Mouse (Mus musculus): ENCODE results near the gene Spns2.

Spns2 gene

GRCm38 (mm10) chr11:72500139-72500538, 10.4 kb upstream of the Spns2 start:
- DNase-seq (ENCODE audit: low read depth, low spot score) = no peak

- no peak for DNase-seq (ENCODE audit: low read depth, low spot score)
Observed at GRCm38 (mm10) chr11:72497367-72497766, 7.7 kb upstream of the Spns2 start.

GRCm38 (mm10) chr11:72496775-72497174, 7.1 kb upstream of the Spns2 start:
- no peak for DNase-seq (ENCODE audit: low read depth, low spot score)

- no peak for DNase-seq (ENCODE audit: low read depth, low spot score)
Observed at GRCm38 (mm10) chr11:72496066-72496465, 6.4 kb upstream of the Spns2 start.

- no peak for DNase-seq (ENCODE audit: low read depth, low spot score)
Observed at GRCm38 (mm10) chr11:72494046-72494988, 4.6 kb upstream of the Spns2 start.

GRCm38 (mm10) chr11:72491130-72491960, 1.6 kb upstream of the Spns2 start:
- DNase-seq (ENCODE audit: low read depth, low spot score) = no peak

- DNase-seq (ENCODE audit: low read depth, low spot score) = no peak
Observed at GRCm38 (mm10) chr11:72489397-72489796, 307 bp downstream of the Spns2 start.

- no peak for DNase-seq (ENCODE audit: low read depth, low spot score)
Observed at GRCm38 (mm10) chr11:72488753-72489271, 892 bp downstream of the Spns2 start.

- no peak for DNase-seq (ENCODE audit: low read depth, low spot score)
Observed at GRCm38 (mm10) chr11:72487739-72488138, 2.0 kb downstream of the Spns2 start.

GRCm38 (mm10) chr11:72487171-72487570, 2.5 kb downstream of the Spns2 start:
- no peak for DNase-seq (ENCODE audit: low read depth, low spot score)

GRCm38 (mm10) chr11:72485960-72486359, 3.7 kb downstream of the Spns2 start:
- DNase-seq (ENCODE audit: low read depth, low spot score) = no peak

GRCm38 (mm10) chr11:72485157-72485556, 4.5 kb downstream of the Spns2 start:
- no peak for DNase-seq (ENCODE audit: low read depth, low spot score)

GRCm38 (mm10) chr11:72484549-72484948, 5.2 kb downstream of the Spns2 start:
- DNase-seq (ENCODE audit: low read depth, low spot score) = no peak

GRCm38 (mm10) chr11:72481952-72482351, 7.8 kb downstream of the Spns2 start:
- no peak for DNase-seq (ENCODE audit: low read depth, low spot score)

- no peak for DNase-seq (ENCODE audit: low read depth, low spot score)
Observed at GRCm38 (mm10) chr11:72481313-72481712, 8.4 kb downstream of the Spns2 start.

- no peak for DNase-seq (ENCODE audit: low read depth, low spot score)
Observed at GRCm38 (mm10) chr11:72479499-72479898, 10.2 kb downstream of the Spns2 start.

GRCm38 (mm10) chr11:72478228-72478627, 11.5 kb downstream of the Spns2 start:
- DNase-seq (ENCODE audit: low read depth, low spot score) = no peak

- DNase-seq (ENCODE audit: low read depth, low spot score) = no peak
Observed at GRCm38 (mm10) chr11:72477653-72478052, 12.1 kb downstream of the Spns2 start.

GRCm38 (mm10) chr11:72477182-72477581, 12.5 kb downstream of the Spns2 start:
- DNase-seq (ENCODE audit: low read depth, low spot score) = no peak

GRCm38 (mm10) chr11:72476074-72476625, 13.6 kb downstream of the Spns2 start:
- no peak for DNase-seq (ENCODE audit: low read depth, low spot score)

- no peak for DNase-seq (ENCODE audit: low read depth, low spot score)
Observed at GRCm38 (mm10) chr11:72475408-72475807, 14.3 kb downstream of the Spns2 start.

- DNase-seq (ENCODE audit: low read depth, low spot score) = no peak
Observed at GRCm38 (mm10) chr11:72474926-72475325, 14.8 kb downstream of the Spns2 start.

Measured in CD4-positive, CD25-positive, alpha-beta regulatory T cell, adult 2 months (primary cell).